Mouse (Mus musculus): ENCODE measurements around the gene 4930507D05Rik. TPM values are rescaled to one million over a fixed set of nuclear protein-coding genes. Genes with fewer than 3 reads are reported as not detected.
A peak's percentile ranks its signal among the peaks of the same experiment; 100 is the strongest.

Gene 4930507D05Rik
- polyA plus RNA-seq (2012; rRNA removed): 0.27 TPM in 1 of 2 replicates, not detected in the other

DNA sequence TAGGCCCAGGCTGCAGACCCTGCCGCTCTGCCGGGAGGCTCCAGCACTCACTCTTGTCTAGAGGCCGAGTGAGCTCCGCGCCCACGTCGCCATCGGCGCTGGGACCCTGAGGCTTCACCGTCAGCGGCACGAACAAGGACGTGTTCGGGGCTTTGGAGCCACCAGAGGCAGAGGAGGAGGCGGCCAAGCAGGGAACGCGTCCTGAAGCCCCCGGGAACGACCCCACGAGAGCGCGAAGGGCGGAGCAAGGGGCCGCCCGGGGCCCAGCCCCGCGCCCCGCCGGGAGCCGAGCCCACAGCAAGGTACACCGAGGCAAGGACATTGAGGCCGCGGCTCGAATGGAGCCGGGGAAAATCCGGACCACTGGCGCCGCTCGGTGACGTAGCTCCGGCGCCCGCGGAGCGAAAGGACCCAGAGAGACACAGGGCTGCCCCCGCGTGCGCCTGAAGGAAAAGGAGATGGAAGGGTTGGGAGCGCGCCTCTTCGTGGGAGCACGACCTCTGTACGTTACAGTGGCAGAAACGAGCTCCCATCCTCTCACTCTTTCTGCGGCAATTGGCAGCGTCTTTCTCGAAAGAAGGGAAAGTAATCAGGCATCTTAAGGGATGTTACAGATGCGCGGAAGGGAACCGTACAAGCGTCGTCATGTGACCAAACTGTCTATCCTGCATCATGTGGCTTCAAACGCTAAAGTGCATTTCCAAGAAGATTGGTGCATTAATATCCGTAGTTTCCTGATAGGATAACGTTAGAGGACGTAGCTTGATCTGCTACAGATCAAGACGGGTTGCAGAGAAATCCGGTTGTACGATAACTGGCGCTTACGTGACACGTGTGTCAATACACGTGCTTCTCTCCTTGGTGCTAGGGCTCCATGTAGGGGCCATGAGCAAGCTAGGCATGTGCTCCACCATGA lies at the start of gene 4930507D05Rik, which contains the start of gene Supv3l1:
Gene 4930507D05Rik, plus strand, starts transcription at position 126 of the 916 bp plus-strand sequence.
Gene Supv3l1, minus strand, starts transcription at position 375 of the 916 bp plus-strand sequence.
- under 1% methylated on average over 73 of the region's 73 CpGs for WGBS

DNA sequence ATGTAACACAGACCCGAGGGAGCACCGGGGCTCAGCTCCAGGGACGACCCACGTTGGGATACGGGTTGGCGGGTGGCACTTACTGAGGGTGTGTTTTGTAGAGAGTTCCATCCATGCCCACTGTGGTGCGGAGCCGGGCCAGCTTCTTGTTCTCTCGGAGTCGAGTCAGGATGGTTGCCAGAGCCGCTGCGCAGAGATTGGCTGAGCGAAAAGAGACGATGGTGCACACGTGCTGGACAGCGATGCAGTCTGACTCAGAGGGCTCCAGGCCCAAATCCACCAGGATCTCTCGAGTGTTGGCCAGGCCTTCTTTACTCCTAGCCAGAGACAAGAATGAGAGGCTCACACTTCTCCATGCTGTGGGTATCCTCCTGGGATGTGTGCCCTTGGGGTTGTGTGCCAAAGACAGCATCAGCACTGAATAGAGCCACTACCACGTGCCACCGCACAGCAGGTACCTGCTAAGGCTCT lies 47.6 kb upstream of the 4930507D05Rik start:
- Histone ChIP-seq H3K36me3 (ENCODE audit: control insufficient read depth, insufficient read depth, low read length) (no peaks in the 10 kb centered on the region), H3K4me1 (replicated peaks; ENCODE audit: control insufficient read depth, insufficient read depth, low read length) (peaks cover 4% of the 10 kb centered on the region), H3K27me3 (ENCODE audit: control insufficient read depth, insufficient read depth, low read length) (no peaks in the 10 kb centered on the region), H3K27ac (ENCODE audit: control insufficient read depth, insufficient read depth, low read length) (no peak overlapping the region), H3K4me3 (ENCODE audit: control insufficient read depth, insufficient read depth, low read length) (no peak overlapping the region)
- TF ChIP-seq CTCF (IDR thresholded peaks at IDR 0.05; ENCODE audit: borderline replicate concordance, control insufficient read depth, extremely low read depth, insufficient read depth, low read length, poor library complexity) (no peak), POLR2A (IDR thresholded peaks at IDR 0.05; ENCODE audit: control insufficient read depth, extremely low read depth, insufficient read depth, low read length, poor library complexity) (no peak)
- 90% methylated on average over 19 of the region's 19 CpGs for WGBS
- DNase-seq: no peak

More for the DNA sequence above, at the start of gene 4930507D05Rik, which contains the start of gene Supv3l1:
- peaks cover 12% of the 10 kb centered on the region; the same call in 1 of the 2 replicates for H3K36me3 ChIP-seq (ENCODE audit: control insufficient read depth, insufficient read depth, low read length)
- H3K27ac ChIP-seq (ENCODE audit: control insufficient read depth, insufficient read depth, low read length): peak within 1 kb of the TSS; percentile 53
- peaks cover 8% of the 10 kb centered on the region for H3K4me1 ChIP-seq (replicated peaks; ENCODE audit: control insufficient read depth, insufficient read depth, low read length)
- TF ChIP-seq POLR2A (IDR thresholded peaks at IDR 0.05; ENCODE audit: control insufficient read depth, extremely low read depth, insufficient read depth, low read length, poor library complexity) (0 out of 2 replicates have a peak, but pooled peaks have one; percentile 13), CTCF (IDR thresholded peaks at IDR 0.05; ENCODE audit: borderline replicate concordance, control insufficient read depth, extremely low read depth, insufficient read depth, low read length, poor library complexity) (0 out of 2 replicates have a peak, but pooled peaks have one; percentile 4)
- no peaks in the 10 kb centered on the region for H3K27me3 ChIP-seq (ENCODE audit: control insufficient read depth, insufficient read depth, low read length)
- H3K4me3 ChIP-seq (ENCODE audit: control insufficient read depth, insufficient read depth, low read length): peak within 1 kb of the TSS; percentile 78
- peak; percentile 90 for DNase-seq

DNA sequence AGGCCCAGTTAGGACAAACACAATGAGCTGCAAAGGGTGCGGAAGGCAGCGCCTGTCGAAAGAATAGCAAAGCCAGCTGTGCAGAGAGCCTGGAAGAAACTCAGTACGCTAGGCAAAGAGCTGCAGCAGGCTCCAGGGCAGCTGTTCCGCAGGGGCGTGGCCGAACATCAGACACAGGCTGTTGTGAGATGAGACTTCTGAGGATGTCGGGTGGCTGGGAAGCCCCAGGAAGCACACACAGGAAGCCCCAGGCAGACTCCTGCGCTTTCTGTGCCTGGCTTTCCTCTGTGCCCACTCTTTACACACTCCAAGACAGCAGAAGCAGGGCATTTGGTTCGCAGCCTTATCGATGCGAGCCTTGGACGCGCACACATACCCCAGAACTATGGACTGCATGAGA lies 44.4 kb upstream of the 4930507D05Rik start:
- H3K36me3 ChIP-seq (ENCODE audit: control insufficient read depth, insufficient read depth, low read length): no peaks in the 10 kb centered on the region
- WGBS: 48% methylated on average over 14 of the region's 14 CpGs
- no peak for TF ChIP-seq CTCF (IDR thresholded peaks at IDR 0.05; ENCODE audit: borderline replicate concordance, control insufficient read depth, extremely low read depth, insufficient read depth, low read length, poor library complexity)
- no peak for TF ChIP-seq POLR2A (IDR thresholded peaks at IDR 0.05; ENCODE audit: control insufficient read depth, extremely low read depth, insufficient read depth, low read length, poor library complexity)
- H3K4me3 ChIP-seq (ENCODE audit: control insufficient read depth, insufficient read depth, low read length): peak overlapping the region; percentile 4; the same call in 1 of the 2 replicates
- no peaks in the 10 kb centered on the region for H3K27me3 ChIP-seq (ENCODE audit: control insufficient read depth, insufficient read depth, low read length)
- no peak overlapping the region for H3K27ac ChIP-seq (ENCODE audit: control insufficient read depth, insufficient read depth, low read length)
- DNase-seq: peak; percentile 62
- H3K4me1 ChIP-seq (replicated peaks; ENCODE audit: control insufficient read depth, insufficient read depth, low read length): peaks cover 4% of the 10 kb centered on the region

DNA sequence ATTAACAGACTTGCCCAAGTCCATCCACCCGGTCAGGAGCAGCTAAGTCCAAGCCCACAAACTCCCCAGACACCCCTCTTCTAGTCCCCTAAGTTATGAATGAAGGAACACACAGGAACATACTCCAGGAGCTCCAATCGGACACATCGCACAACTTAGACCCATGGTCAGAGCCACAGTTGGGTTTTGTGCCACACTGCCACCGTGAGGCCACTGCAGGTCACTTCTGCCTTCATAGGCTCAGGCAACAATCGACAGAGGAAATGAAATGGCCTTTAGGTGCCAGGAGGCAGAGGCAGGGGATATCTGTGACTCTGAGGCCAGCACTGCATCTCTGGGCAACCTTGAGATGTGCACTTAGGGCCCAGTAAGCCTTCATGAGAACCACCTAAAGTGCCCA lies 38.3 kb upstream of the 4930507D05Rik start:
- H3K4me3 ChIP-seq (ENCODE audit: control insufficient read depth, insufficient read depth, low read length): no peak overlapping the region
- DNase-seq: peak; percentile 66
- H3K27me3 ChIP-seq (ENCODE audit: control insufficient read depth, insufficient read depth, low read length): no peaks in the 10 kb centered on the region
- H3K27ac ChIP-seq (ENCODE audit: control insufficient read depth, insufficient read depth, low read length): no peak overlapping the region
- no peaks in the 10 kb centered on the region for H3K36me3 ChIP-seq (ENCODE audit: control insufficient read depth, insufficient read depth, low read length)
- TF ChIP-seq POLR2A (IDR thresholded peaks at IDR 0.05; ENCODE audit: control insufficient read depth, extremely low read depth, insufficient read depth, low read length, poor library complexity): no peak
- peak; percentile 74; the same call in 1 of the 2 replicates for TF ChIP-seq CTCF (IDR thresholded peaks at IDR 0.05; ENCODE audit: borderline replicate concordance, control insufficient read depth, extremely low read depth, insufficient read depth, low read length, poor library complexity)
- H3K4me1 ChIP-seq (replicated peaks; ENCODE audit: control insufficient read depth, insufficient read depth, low read length): no peaks in the 10 kb centered on the region
- 9% methylated on average over 5 of the region's 5 CpGs for WGBS

DNA sequence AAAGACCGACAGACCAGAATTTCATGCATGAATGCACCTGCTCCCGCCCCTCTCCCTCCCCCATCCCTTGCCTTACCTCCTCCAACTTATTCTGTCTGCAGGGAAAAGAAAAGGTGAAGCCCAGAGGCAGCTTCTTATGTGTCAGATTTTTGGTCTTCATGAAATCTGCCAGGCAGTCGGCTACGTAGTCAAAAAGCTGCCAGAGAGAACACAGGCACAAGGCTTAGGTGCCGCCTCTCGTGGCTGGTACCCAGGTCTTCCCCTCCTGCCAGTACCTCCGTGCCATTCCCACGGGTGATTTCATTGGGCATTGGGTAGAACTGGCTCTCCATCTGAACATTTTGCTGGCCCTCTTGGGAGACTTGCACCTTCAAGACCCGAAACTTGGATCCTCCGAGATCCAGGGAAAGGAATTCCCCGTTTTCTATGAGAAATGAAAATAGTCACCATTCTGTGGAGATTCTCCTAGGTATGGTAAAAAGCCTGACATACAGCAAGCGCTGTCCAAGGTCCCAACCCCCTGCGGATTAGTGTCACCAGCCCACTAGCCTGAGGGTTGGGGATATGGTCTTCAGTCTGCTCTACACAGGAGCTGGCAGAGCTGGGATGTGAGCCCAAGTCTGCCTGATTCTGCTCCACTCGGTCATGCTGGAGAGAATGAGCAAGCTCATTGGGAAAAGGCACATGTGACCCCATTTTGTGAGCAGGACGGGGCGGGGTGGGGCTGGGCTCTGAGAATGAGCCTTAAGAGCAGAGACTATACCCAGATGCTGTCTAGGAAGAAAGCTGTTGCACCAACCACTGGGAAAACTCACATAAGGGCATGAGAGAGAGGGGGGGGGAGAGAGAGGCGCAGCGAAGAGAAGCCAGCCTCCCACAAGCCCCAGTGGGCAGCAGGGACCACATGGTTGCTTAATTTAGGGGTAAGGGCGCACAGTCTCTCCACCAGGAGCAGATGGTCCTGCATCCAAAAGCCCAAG lies 37.6 kb upstream of the 4930507D05Rik start:
- DNase-seq: no peak
- Histone ChIP-seq H3K4me1 (replicated peaks; ENCODE audit: control insufficient read depth, insufficient read depth, low read length) (no peaks in the 10 kb centered on the region), H3K36me3 (ENCODE audit: control insufficient read depth, insufficient read depth, low read length) (no peaks in the 10 kb centered on the region), H3K4me3 (ENCODE audit: control insufficient read depth, insufficient read depth, low read length) (no peak overlapping the region), H3K27ac (ENCODE audit: control insufficient read depth, insufficient read depth, low read length) (no peak overlapping the region), H3K27me3 (ENCODE audit: control insufficient read depth, insufficient read depth, low read length) (no peaks in the 10 kb centered on the region)
- 84% methylated on average over 19 of the region's 19 CpGs for WGBS
- TF ChIP-seq POLR2A (IDR thresholded peaks at IDR 0.05; ENCODE audit: control insufficient read depth, extremely low read depth, insufficient read depth, low read length, poor library complexity) (no peak), CTCF (IDR thresholded peaks at IDR 0.05; ENCODE audit: borderline replicate concordance, control insufficient read depth, extremely low read depth, insufficient read depth, low read length, poor library complexity) (no peak)

All from thymus, adult 2 months (tissue).